Mouse (Mus musculus) layer of hippocampus, adult 8-10 months (tissue): ENCODE data around the gene Ptprr. TPM values are rescaled to one million over a fixed set of nuclear protein-coding genes. Genes with fewer than 3 reads are reported as not detected.

Experiments used
- total RNA-seq, 4 experiments: library from RNA; stranded (reverse); gene quantifications; 2 replicates each; pipeline ENCODE4 v1.2.4; 2022

Ptprr gene
- total RNA-seq, 4 experiments from 2014 or later = 16.9 to 18.3 (median 17.1) TPM

Other genes starting within 250 kb of the Ptprr start
- gene Tspan8, start 201.4 kb upstream of the Ptprr start, total RNA-seq = under 1 TPM in 3 of 4 experiments, not detected in 1; 0.30 to 0.75 (median 0.70) TPM
- gene 4933416C03Rik, start 95.7 kb downstream of the Ptprr start, total RNA-seq = not detected